Mouse (Mus musculus) liver, embryonic 14.5 days (tissue): ENCODE measurements around the gene Rpa3. TPM values are rescaled to one million over a fixed set of nuclear protein-coding genes. Genes with fewer than 3 reads are reported as not detected.
A peak's percentile ranks its signal among the peaks of the same experiment; 100 is the strongest.

Experiments used
- ATAC-seq: fragments of 200-750 bp; cut with Nextera tagmentation; 2 replicates; pipeline ENCODE4 v1.8.0; 2017; ENCODE audit warnings: moderate number of reproducible peaks, mild to moderate bottlenecking, moderate library complexity; ENCODE audit not compliant: insufficient read depth
- DNase-seq, 3 experiments: peaks; one replicate each; pipeline ENCODE4 v3.0.0-alpha.2; 2012 to 2013; ENCODE audit warnings: low read depth in 3 of 3, low spot score in 3 of 3
- H3K27ac ChIP-seq: fragments of 300-500 bp; sonication (generic); 2 replicates; pipeline ENCODE4 v1.5.1; 2014; ENCODE audit warnings: moderate library complexity, mild to moderate bottlenecking, control low read depth, inconsistent platforms
- H3K27me3 ChIP-seq: fragments of 300-500 bp; sonication (generic); 2 replicates; pipeline ENCODE4 v1.6.1; 2014; ENCODE audit warnings: mild to moderate bottlenecking, low read length, moderate library complexity; ENCODE audit not compliant: control insufficient read depth, insufficient read depth
- H3K36me3 ChIP-seq: fragments of 300-500 bp; sonication (generic); replicated peaks from 2 replicates; pipeline ENCODE4 v1.6.1; 2014; ENCODE audit warnings: low read depth; ENCODE audit not compliant: control insufficient read depth, insufficient read depth
- H3K4me1 ChIP-seq, 2 experiments: fragments of 200-500 bp in 1 of 2; fragments of 300-500 bp in 1 of 2; sonication (generic) in 1 of 2; replicated peaks; 2 replicates each; pipeline ENCODE4 v1.6.1; 2012 to 2014; ENCODE audit warnings: antibody characterized with exemption in 1 of 2, inconsistent platforms in 1 of 2, low read length in 1 of 2; ENCODE audit not compliant: control insufficient read depth in 2 of 2, insufficient read depth in 2 of 2
- H3K4me2 ChIP-seq: fragments of 300-500 bp; sonication (generic); 2 replicates; pipeline ENCODE4 v1.6.1; 2014; ENCODE audit warnings: low read depth, mild to moderate bottlenecking, control low read depth, moderate library complexity
- H3K4me3 ChIP-seq, 2 experiments: fragments of 200-500 bp in 1 of 2; fragments of 300-500 bp in 1 of 2; sonication (generic) in 1 of 2; 2 replicates each; pipeline ENCODE4 v1.5.1; 2012 to 2014; ENCODE audit warnings: low read depth in 2 of 2, low read length in 2 of 2, mild to moderate bottlenecking in 2 of 2, control low read depth in 1 of 2, inconsistent platforms in 1 of 2, moderate library complexity in 1 of 2; ENCODE audit not compliant: insufficient read depth in 1 of 2
- H3K9ac ChIP-seq: fragments of 300-500 bp; sonication (generic); replicated peaks from 2 replicates; pipeline ENCODE4 v1.6.1; 2014; ENCODE audit warnings: mild to moderate bottlenecking, control low read depth, moderate library complexity
- H3K9me3 ChIP-seq: fragments of 300-500 bp; sonication (generic); 2 replicates; pipeline ENCODE4 v1.6.1; 2016; ENCODE audit warnings: low read length, mixed read lengths; ENCODE audit not compliant: control insufficient read depth
- CTCF ChIP-seq: IDR thresholded peaks from 2 replicates; pipeline ENCODE4 v1.5.1; 2016; ENCODE audit warnings: antibody characterized with exemption, low read depth, control low read depth
- EP300 ChIP-seq: IDR thresholded peaks from 2 replicates; pipeline ENCODE4 v1.6.1; 2016; ENCODE audit warnings: antibody characterized with exemption, low read depth
- WGBS: fragments of 180-500 bp; shearing (Covaris S2); extraction: QIAGEN DNeasy Blood & Tissue Kit; methylation state at CpG from one replicate; pipeline ENCODE4 v1.1.7; 2014; ENCODE audit not compliant: insufficient replicate concordance; 5-methylcytosine and 5-hydroxymethylcytosine counted together
- polyA plus RNA-seq, 2 experiments: library from polyadenylated mRNA; depleted of rRNA in 1 of 2; stranded (reverse) in 1 of 2; unstranded in 1 of 2; fragments of >200 nt; fragmentation: Nextera tagmentation in 1 of 2; extraction: Ambion mirVana in 1 of 2; gene quantifications; 2 replicates each; pipeline versions ENCODE4 v1.2.1 to v1.2.3; 2012 to 2014

Rpa3 gene
- polyA plus RNA-seq, 2 experiments, result 51.1 to 143 TPM

GRCm38 (mm10) chr6:8258316-8258715 lies 657 bp downstream of the Rpa3 start:
- H3K27me3 ChIP-seq, result no peaks in the 10 kb centered on the region
- H3K4me1 ChIP-seq, result peaks cover 1 to 4% of the 10 kb centered on the region in 2 experiments; a peak in 3 of 4 replicates
- ATAC-seq (no peak), DNase-seq (peak in 1 of 3 experiments; percentile 26)
- 2% methylated on average over 6 of the region's 6 CpGs for WGBS
- H3K27ac ChIP-seq, result peak overlapping the region; percentile 27
- H3K9me3 ChIP-seq, result no peaks in the 10 kb centered on the region
- peak overlapping the region; percentile 69 for H3K9ac ChIP-seq
- H3K4me2 ChIP-seq, result peak overlapping the region; percentile 83
- TF ChIP-seq CTCF (no peak), EP300 (no peak)
- H3K36me3 ChIP-seq, result peaks cover 3% of the 10 kb centered on the region
- peak overlapping the region; percentile 83 to 94 for H3K4me3 ChIP-seq

DNA sequence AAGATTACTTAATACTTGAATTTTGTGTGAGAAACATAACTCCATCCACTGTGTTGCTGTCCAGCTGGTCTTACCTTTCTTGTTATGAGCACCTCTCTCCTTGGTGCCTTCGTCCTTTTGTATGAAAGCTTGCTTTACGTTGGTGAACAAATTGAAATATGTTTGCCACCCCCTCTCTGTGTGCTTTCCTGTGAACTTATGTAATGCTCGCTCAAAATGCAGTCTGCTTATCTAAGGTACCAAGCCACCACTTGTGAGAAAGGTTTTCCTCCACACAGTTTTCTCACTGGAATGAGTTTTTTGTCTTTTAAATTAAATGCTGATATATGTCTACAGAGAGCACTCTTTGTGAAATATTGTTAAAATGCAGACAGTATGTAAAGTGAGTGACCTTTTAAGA lies 30.4 kb downstream of the Rpa3 start:
- no peak for TF ChIP-seq CTCF
- no peak for TF ChIP-seq EP300
- DNase-seq (no peak), ATAC-seq (no peak)
- no peak overlapping the region for H3K4me3 ChIP-seq
- no peaks in the 10 kb centered on the region for H3K4me1 ChIP-seq
- no peak overlapping the region for H3K27ac ChIP-seq
- no peak overlapping the region for H3K4me2 ChIP-seq
- peaks cover 22% of the 10 kb centered on the region for H3K36me3 ChIP-seq
- H3K9ac ChIP-seq, result no peak overlapping the region
- 73% methylated on average over 3 of the region's 3 CpGs for WGBS
- H3K9me3 ChIP-seq, result no peaks in the 10 kb centered on the region
- no peaks in the 10 kb centered on the region for H3K27me3 ChIP-seq

DNA sequence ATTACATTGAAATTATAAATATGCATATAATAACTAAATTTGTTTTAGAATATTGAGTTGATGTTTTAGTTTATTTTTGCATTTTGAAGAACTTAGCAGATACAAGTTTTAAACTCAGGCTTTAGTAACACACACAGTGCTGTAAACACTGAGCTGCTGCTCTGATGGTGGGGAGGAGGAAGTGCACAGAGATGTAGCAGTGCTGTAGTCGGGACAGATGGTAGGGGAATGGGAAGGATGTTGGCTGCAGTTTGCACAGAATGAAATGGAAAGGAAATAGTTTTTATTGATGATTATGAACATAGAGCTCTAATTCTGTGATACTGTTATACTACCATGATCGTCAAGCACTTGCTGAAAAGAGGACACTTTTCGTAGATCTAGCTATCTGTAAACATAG lies 31.9 kb downstream of the Rpa3 start:
- H3K27ac ChIP-seq, result no peak overlapping the region
- no peak overlapping the region for H3K4me3 ChIP-seq
- H3K4me2 ChIP-seq, result no peak overlapping the region
- no peaks in the 10 kb centered on the region for H3K4me1 ChIP-seq
- ATAC-seq (no peak), DNase-seq (no peak)
- TF ChIP-seq EP300 (no peak), CTCF (no peak)
- no peak overlapping the region for H3K9ac ChIP-seq
- no peaks in the 10 kb centered on the region for H3K9me3 ChIP-seq
- 65% methylated on average over 3 of the region's 3 CpGs for WGBS
- peaks cover 22% of the 10 kb centered on the region for H3K36me3 ChIP-seq
- no peaks in the 10 kb centered on the region for H3K27me3 ChIP-seq

DNA sequence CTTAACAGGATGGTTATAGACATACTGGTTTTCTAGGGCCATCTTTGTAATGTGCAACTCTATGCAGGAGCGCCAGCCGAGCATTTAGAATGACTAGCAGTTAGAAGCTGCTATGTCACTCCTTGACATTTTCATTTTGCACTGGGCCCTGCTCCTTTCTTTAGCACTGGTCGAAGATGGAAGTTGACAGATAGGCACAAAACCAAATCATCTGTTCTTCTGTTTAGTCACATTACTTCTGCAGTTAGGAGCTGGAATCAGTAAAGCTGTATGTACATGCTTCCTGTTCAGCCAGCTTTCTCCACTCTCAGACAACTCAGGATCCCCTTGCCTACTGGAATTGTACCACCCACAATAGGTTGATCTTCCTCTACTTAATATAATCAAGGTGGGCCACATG lies 48.3 kb downstream of the Rpa3 start:
- H3K4me2 ChIP-seq, result peak overlapping the region; percentile 82
- peaks cover 8 to 10% of the 10 kb centered on the region in 2 experiments for H3K4me1 ChIP-seq
- H3K27me3 ChIP-seq, result no peaks in the 10 kb centered on the region
- no peak for DNase-seq
- H3K36me3 ChIP-seq, result peaks cover 2% of the 10 kb centered on the region
- ATAC-seq, result no peak
- WGBS, result 56% methylated on average over 3 of the region's 3 CpGs
- no peaks in the 10 kb centered on the region for H3K9me3 ChIP-seq
- H3K27ac ChIP-seq, result no peak overlapping the region
- peak overlapping the region in 1 of 2 experiments; percentile 80; a peak in 2 of 4 replicates for H3K4me3 ChIP-seq
- peak overlapping the region; percentile 83 for H3K9ac ChIP-seq
- no peak for TF ChIP-seq EP300
- no peak for TF ChIP-seq CTCF

GRCm38 (mm10) chr6:8209866-8210186 lies 49.1 kb downstream of the Rpa3 start:
- H3K4me3 ChIP-seq, result peak overlapping the region; percentile 80 to 81
- no peak for TF ChIP-seq CTCF
- no peak for TF ChIP-seq EP300

More at GRCm38 (mm10) chr6:8209866-8210186, 49.1 kb downstream of the Rpa3 start:
- H3K9me3 ChIP-seq, result no peaks in the 10 kb centered on the region
- H3K27ac ChIP-seq, result peak overlapping the region; percentile 63
- 7% methylated on average over 10 of the region's 10 CpGs for WGBS
- ATAC-seq, result no peak
- H3K9ac ChIP-seq, result peak overlapping the region; percentile 83
- peak in 1 of 3 experiments; percentile 4 for DNase-seq
- H3K36me3 ChIP-seq, result peaks cover 2% of the 10 kb centered on the region
- peak overlapping the region; percentile 82 for H3K4me2 ChIP-seq
- H3K4me1 ChIP-seq, result peaks cover 8 to 10% of the 10 kb centered on the region in 2 experiments
- no peaks in the 10 kb centered on the region for H3K27me3 ChIP-seq
